Mouse (Mus musculus) right cerebral cortex, postnatal 4 days (tissue): ENCODE data around the gene Eef2.

Experiments
- DNase-seq: peaks from one replicate; pipeline ENCODE4 v3.0.0-alpha.2; 2022

Gene Eef2

GRCm38 (mm10) chr10:81176466-81177271 lies at the start of gene Eef2:
Gene Eef2 (plus strand): TSS chr10:81176631.
- peak; percentile 100 for DNase-seq

GRCm38 (mm10) chr10:81134181-81134587 lies 42.2 kb upstream of the Eef2 start:
- DNase-seq: no peak

- DNase-seq: peak; percentile 47
Observed at GRCm38 (mm10) chr10:81134966-81135681, 41.3 kb upstream of the Eef2 start, which contains the start of gene Zbtb7a. Gene Zbtb7a (plus strand): TSS chr10:81135220.

- DNase-seq: peak; percentile 70
Observed at GRCm38 (mm10) chr10:81135831-81136705, 40.4 kb upstream of the Eef2 start.

GRCm38 (mm10) chr10:81136706-81137231 lies 39.7 kb upstream of the Eef2 start:
- DNase-seq: peak; percentile 91

GRCm38 (mm10) chr10:81137252-81138130 lies 38.9 kb upstream of the Eef2 start:
- DNase-seq: peak; percentile 100

- peak; percentile 42 for DNase-seq
Observed at GRCm38 (mm10) chr10:81138131-81138782, 38.2 kb upstream of the Eef2 start.

GRCm38 (mm10) chr10:81138821-81139528 lies 37.5 kb upstream of the Eef2 start:
- no peak for DNase-seq

- DNase-seq: no peak
Observed at GRCm38 (mm10) chr10:81139529-81139846, 36.9 kb upstream of the Eef2 start.

- DNase-seq: no peak
Observed at GRCm38 (mm10) chr10:81140005-81140404, 36.4 kb upstream of the Eef2 start.

GRCm38 (mm10) chr10:81140717-81141454 lies 35.5 kb upstream of the Eef2 start:
- DNase-seq: no peak

GRCm38 (mm10) chr10:81141455-81142210 lies 34.8 kb upstream of the Eef2 start:
- no peak for DNase-seq

GRCm38 (mm10) chr10:81142551-81142981 lies 33.9 kb upstream of the Eef2 start:
- DNase-seq: no peak

- no peak for DNase-seq
Observed at GRCm38 (mm10) chr10:81143157-81143633, 33.2 kb upstream of the Eef2 start.

GRCm38 (mm10) chr10:81143845-81144437 lies 32.5 kb upstream of the Eef2 start:
- no peak for DNase-seq

GRCm38 (mm10) chr10:81144667-81145066 lies 31.8 kb upstream of the Eef2 start:
- no peak for DNase-seq

- no peak for DNase-seq
Observed at GRCm38 (mm10) chr10:81145307-81145706, 31.1 kb upstream of the Eef2 start.

GRCm38 (mm10) chr10:81145778-81146177 lies 30.7 kb upstream of the Eef2 start:
- no peak for DNase-seq

GRCm38 (mm10) chr10:81146296-81146695 lies 30.1 kb upstream of the Eef2 start:
- no peak for DNase-seq
